Mouse (Mus musculus) stomach, postnatal 0 days (tissue): Measurements from ENCODE around the gene Ccrl2. TPM values are rescaled to one million over a fixed set of nuclear protein-coding genes. Genes with fewer than 3 reads are reported as not detected.

Experiments
- ATAC-seq: fragments of 200-750 bp; cut with Nextera tagmentation; 2 replicates; pipeline ENCODE4 v1.8.0; 2017; ENCODE audit not compliant: low FRiP score, low TSS enrichment
- DNase-seq: peaks from one replicate; pipeline ENCODE4 v3.0.0-alpha.2; 2016; ENCODE audit warnings: low spot score
- H3K27ac ChIP-seq: fragments of 300-500 bp; sonication (generic); replicated peaks from 2 replicates; pipeline ENCODE4 v1.5.1; 2014; ENCODE audit warnings: mild to moderate bottlenecking, control low read depth
- H3K27me3 ChIP-seq: fragments of 300-500 bp; sonication (generic); 2 replicates; pipeline ENCODE4 v1.6.1; 2014; ENCODE audit warnings: low read length; ENCODE audit not compliant: control insufficient read depth, insufficient read depth
- H3K36me3 ChIP-seq: fragments of 300-500 bp; sonication (generic); 2 replicates; pipeline ENCODE4 v1.6.1; 2014; ENCODE audit warnings: low read length, mixed read lengths; ENCODE audit not compliant: control insufficient read depth, insufficient read depth
- H3K4me1 ChIP-seq: fragments of 300-500 bp; sonication (generic); replicated peaks from 2 replicates; pipeline ENCODE4 v1.6.1; 2014; ENCODE audit warnings: antibody characterized with exemption; ENCODE audit not compliant: control insufficient read depth, insufficient read depth
- H3K4me2 ChIP-seq: fragments of 300-500 bp; sonication (generic); replicated peaks from 2 replicates; pipeline ENCODE4 v1.6.1; 2014; ENCODE audit warnings: low read depth, mild to moderate bottlenecking, control low read depth, moderate library complexity
- H3K4me3 ChIP-seq: fragments of 300-500 bp; sonication (generic); 2 replicates; pipeline ENCODE4 v1.5.1; 2014; ENCODE audit warnings: low read depth, low read length, control low read depth
- H3K9ac ChIP-seq: fragments of 300-500 bp; sonication (generic); 2 replicates; pipeline ENCODE4 v1.6.1; 2014; ENCODE audit warnings: mild to moderate bottlenecking, low read length, control low read depth, mixed read lengths
- H3K9me3 ChIP-seq: fragments of 300-500 bp; sonication (generic); 2 replicates; pipeline ENCODE4 v1.6.1; 2016; ENCODE audit warnings: low read length; ENCODE audit not compliant: control insufficient read depth
- CTCF ChIP-seq: IDR thresholded peaks from 2 replicates; pipeline ENCODE4 v1.5.1; 2016; ENCODE audit warnings: antibody characterized with exemption, low read depth, mild to moderate bottlenecking, moderate library complexity
- EP300 ChIP-seq: optimal IDR thresholded peaks from 2 replicates; pipeline ENCODE3; 2016; ENCODE audit warnings: antibody characterized with exemption
- WGBS: fragments of 180-500 bp; shearing (Covaris S2); extraction: QIAGEN DNeasy Blood & Tissue Kit; methylation state at CpG from one replicate; pipeline ENCODE4 v1.1.7; 2014; 5-methylcytosine and 5-hydroxymethylcytosine counted together
- polyA plus RNA-seq: library from polyadenylated mRNA; unstranded; fragments of >200 nt; fragmentation: Nextera tagmentation; extraction: Ambion mirVana; gene quantifications from 2 replicates; pipeline ENCODE4 v1.2.1, GENCODE M21; 2015

Ccrl2 gene
- polyA plus RNA-seq, 1 experiment from 2014 or later, result 2.0 TPM

- H3K4me1 ChIP-seq, result no peaks in the 10 kb centered on the region
- no peak overlapping the region for H3K4me3 ChIP-seq
- WGBS, result 69% methylated on average over 16 of the region's 16 CpGs
- H3K9ac ChIP-seq, result no peak overlapping the region
- no peaks in the 10 kb centered on the region for H3K9me3 ChIP-seq
- no peak for TF ChIP-seq EP300
- H3K27ac ChIP-seq, result 0 out of 2 replicates have a peak overlapping the region, but pooled peaks have one; percentile 30
- H3K4me2 ChIP-seq, result no peak overlapping the region
- peak; percentile 30; the same call in 1 of the 2 replicates for ATAC-seq
- no peaks in the 10 kb centered on the region for H3K36me3 ChIP-seq
- DNase-seq, result no peak
- no peaks in the 10 kb centered on the region for H3K27me3 ChIP-seq
Observed at GRCm38 (mm10) chr9:111096419-111097326, 39.4 kb upstream of the Ccrl2 start.

GRCm38 (mm10) chr9:111095710-111096109 lies 38.4 kb upstream of the Ccrl2 start:
- 76% methylated on average over 7 of the region's 7 CpGs for WGBS
- H3K27me3 ChIP-seq, result no peaks in the 10 kb centered on the region
- no peaks in the 10 kb centered on the region for H3K4me1 ChIP-seq
- no peak for TF ChIP-seq EP300
- no peak for TF ChIP-seq CTCF
- H3K9ac ChIP-seq, result no peak overlapping the region
- ATAC-seq (no peak), DNase-seq (no peak)
- no peak overlapping the region for H3K4me2 ChIP-seq
- no peak overlapping the region for H3K4me3 ChIP-seq
- H3K27ac ChIP-seq, result no peak overlapping the region
- H3K9me3 ChIP-seq, result no peaks in the 10 kb centered on the region
- H3K36me3 ChIP-seq, result no peaks in the 10 kb centered on the region

GRCm38 (mm10) chr9:111094626-111095025 lies 37.3 kb upstream of the Ccrl2 start:
- 58% methylated on average over 5 of the region's 5 CpGs for WGBS
- no peak for TF ChIP-seq CTCF
- Histone ChIP-seq H3K36me3 (no peaks in the 10 kb centered on the region), H3K9me3 (no peaks in the 10 kb centered on the region), H3K27ac (no peak overlapping the region), H3K4me2 (no peak overlapping the region), H3K4me3 (no peak overlapping the region), H3K27me3 (no peaks in the 10 kb centered on the region), H3K4me1 (no peaks in the 10 kb centered on the region), H3K9ac (no peak overlapping the region)
- DNase-seq (no peak), ATAC-seq (no peak)

GRCm38 (mm10) chr9:111093094-111093493 lies 35.8 kb upstream of the Ccrl2 start:
- Histone ChIP-seq H3K27me3 (no peaks in the 10 kb centered on the region), H3K9ac (no peak overlapping the region), H3K36me3 (no peaks in the 10 kb centered on the region), H3K9me3 (no peaks in the 10 kb centered on the region), H3K4me1 (no peaks in the 10 kb centered on the region), H3K27ac (no peak overlapping the region), H3K4me3 (no peak overlapping the region), H3K4me2 (no peak overlapping the region)
- WGBS, result 28% methylated on average over 5 of the region's 5 CpGs
- TF ChIP-seq EP300 (no peak), CTCF (peak; percentile 93)
- ATAC-seq (no peak), DNase-seq (peak; percentile 49)

GRCm38 (mm10) chr9:111092657-111093056 lies 35.3 kb upstream of the Ccrl2 start:
- ATAC-seq (no peak), DNase-seq (no peak)
- Histone ChIP-seq H3K27me3 (no peaks in the 10 kb centered on the region), H3K9me3 (no peaks in the 10 kb centered on the region), H3K4me1 (no peaks in the 10 kb centered on the region), H3K4me3 (no peak overlapping the region), H3K27ac (no peak overlapping the region), H3K36me3 (no peaks in the 10 kb centered on the region), H3K9ac (no peak overlapping the region), H3K4me2 (no peak overlapping the region)
- 67% methylated on average over 9 of the region's 9 CpGs for WGBS
- TF ChIP-seq EP300 (no peak), CTCF (no peak)

- Histone ChIP-seq H3K36me3 (no peaks in the 10 kb centered on the region), H3K9me3 (no peaks in the 10 kb centered on the region), H3K4me1 (no peaks in the 10 kb centered on the region), H3K4me3 (no peak overlapping the region), H3K27me3 (no peaks in the 10 kb centered on the region), H3K27ac (no peak overlapping the region), H3K4me2 (no peak overlapping the region), H3K9ac (no peak overlapping the region)
- ATAC-seq, result no peak
- TF ChIP-seq CTCF (no peak), EP300 (no peak)
- WGBS, result 39% methylated on average over 7 of the region's 7 CpGs
- no peak for DNase-seq
Observed at GRCm38 (mm10) chr9:111088886-111089285, 31.6 kb upstream of the Ccrl2 start.
